Mouse (Mus musculus) common myeloid progenitor, adult 5-6 weeks (primary cell): ENCODE measurements around the gene Htt. TPM values are rescaled to one million over a fixed set of nuclear protein-coding genes. Genes with fewer than 3 reads are reported as not detected.

Source experiments
- ATAC-seq: replicated peaks from 2 replicates; pipeline ENCODE4 v1.8.0; 2016; ENCODE audit warnings: low read depth, mild to moderate bottlenecking, moderate TSS enrichment, inconsistent platforms; ENCODE audit not compliant: poor library complexity, severe bottlenecking
- total RNA-seq: library from RNA; stranded (forward); fragments of 200-1000, 187-1606 nt; gene quantifications from 2 replicates; pipeline ENCODE4 v1.2.3, GENCODE M21; 2017

Htt gene
- total RNA-seq, 1 experiment from 2014 or later: 29.6 TPM

- peak; percentile 78 for ATAC-seq
Measured at GRCm38 (mm10) chr5:34881023-34881422, 119.5 kb downstream of the Htt start.

GRCm38 (mm10) chr5:34885250-34885649 is 123.7 kb downstream of the Htt start:
- ATAC-seq: no peak

- no peak for ATAC-seq
Measured at GRCm38 (mm10) chr5:34889252-34889651, 127.7 kb downstream of the Htt start.

- ATAC-seq: no peak
Measured at GRCm38 (mm10) chr5:34896697-34897453, 135.3 kb downstream of the Htt start.

GRCm38 (mm10) chr5:34899787-34900469 is 138.4 kb downstream of the Htt start:
- no peak for ATAC-seq

GRCm38 (mm10) chr5:34902371-34902770 is 140.8 kb downstream of the Htt start:
- ATAC-seq: no peak

- ATAC-seq: no peak
Measured at GRCm38 (mm10) chr5:34902811-34903385, 141.4 kb downstream of the Htt start.

GRCm38 (mm10) chr5:34904412-34904811 is 142.9 kb downstream of the Htt start:
- no peak for ATAC-seq

- ATAC-seq: no peak
Measured at GRCm38 (mm10) chr5:34907230-34907629, 145.7 kb downstream of the Htt start.

GRCm38 (mm10) chr5:34907910-34908725 is 146.6 kb downstream of the Htt start, which contains the start of gene Msantd1:
Gene Msantd1 (plus strand): TSS chr5:34908012.
- ATAC-seq: peak; percentile 90

- ATAC-seq: no peak; the same call in 1 of the 2 replicates
Measured at GRCm38 (mm10) chr5:34908726-34909633, 147.4 kb downstream of the Htt start.

- no peak for ATAC-seq
Measured at GRCm38 (mm10) chr5:34909634-34910503, 148.3 kb downstream of the Htt start.

- ATAC-seq: no peak
Measured at GRCm38 (mm10) chr5:34910504-34910815, 148.9 kb downstream of the Htt start.

- ATAC-seq: peak; percentile 84
Measured at GRCm38 (mm10) chr5:34915801-34916200, 154.3 kb downstream of the Htt start.

- no peak for ATAC-seq
Measured at GRCm38 (mm10) chr5:34917234-34917655, 155.7 kb downstream of the Htt start.

- ATAC-seq: no peak
Measured at GRCm38 (mm10) chr5:34918785-34919184, 157.2 kb downstream of the Htt start.

GRCm38 (mm10) chr5:34922531-34922930 is 161.0 kb downstream of the Htt start:
- no peak for ATAC-seq

- peak; percentile 60 for ATAC-seq
Measured at GRCm38 (mm10) chr5:34923920-34924319, 162.4 kb downstream of the Htt start.
